Mouse (Mus musculus) intestine, embryonic 16.5 days (tissue): ENCODE results near the gene Gbf1. TPM values are rescaled to one million over a fixed set of nuclear protein-coding genes. Genes with fewer than 3 reads are reported as not detected.

Source experiments
- ATAC-seq: fragments of 200-750 bp; cut with Nextera tagmentation; 2 replicates; pipeline ENCODE4 v1.8.0; 2017; ENCODE audit warnings: moderate TSS enrichment, moderate library complexity
- H3K27ac ChIP-seq: fragments of 300-500 bp; sonication (generic); 2 replicates; pipeline ENCODE4 v1.5.1; 2014; ENCODE audit warnings: mild to moderate bottlenecking, low read length
- H3K27me3 ChIP-seq: fragments of 300-500 bp; sonication (generic); replicated peaks from 2 replicates; pipeline ENCODE4 v1.6.1; 2014; ENCODE audit warnings: low read length, control low read depth, mixed read lengths; ENCODE audit not compliant: control insufficient read depth, insufficient read depth
- H3K36me3 ChIP-seq: fragments of 300-500 bp; sonication (generic); 2 replicates; pipeline ENCODE4 v1.6.1; 2014; ENCODE audit warnings: low read length, control low read depth; ENCODE audit not compliant: control insufficient read depth, insufficient read depth
- H3K4me1 ChIP-seq: fragments of 300-500 bp; sonication (generic); 2 replicates; pipeline ENCODE4 v1.6.1; 2014; ENCODE audit warnings: low read length, control low read depth, mixed read lengths; ENCODE audit not compliant: control insufficient read depth, insufficient read depth
- H3K4me2 ChIP-seq: fragments of 300-500 bp; sonication (generic); 2 replicates; pipeline ENCODE4 v1.6.1; 2014; ENCODE audit warnings: low read depth, low read length, control low read depth
- H3K4me3 ChIP-seq: fragments of 300-500 bp; sonication (generic); 2 replicates; pipeline ENCODE4 v1.5.1; 2014; ENCODE audit warnings: mild to moderate bottlenecking, low read length
- H3K9ac ChIP-seq: fragments of 300-500 bp; sonication (generic); 2 replicates; pipeline ENCODE4 v1.6.1; 2014; ENCODE audit warnings: low read depth, low read length
- H3K9me3 ChIP-seq: fragments of 300-500 bp; sonication (generic); 2 replicates; pipeline ENCODE4 v1.6.1; 2016; ENCODE audit warnings: low read length, control low read depth; ENCODE audit not compliant: control insufficient read depth
- WGBS: fragments of 180-500 bp; shearing (Covaris S2); extraction: QIAGEN DNeasy Blood & Tissue Kit; methylation state at CpG from one replicate; pipeline ENCODE4 v1.1.7; 2014; 5-methylcytosine and 5-hydroxymethylcytosine counted together
- polyA plus RNA-seq: library from polyadenylated mRNA; unstranded; fragments of >200 nt; fragmentation: Nextera tagmentation; extraction: Ambion mirVana; gene quantifications from 2 replicates; pipeline ENCODE4 v1.2.1, GENCODE M21; 2015

The Gbf1 gene
- polyA plus RNA-seq, 1 experiment from 2014 or later = 33.6 TPM

DNA sequence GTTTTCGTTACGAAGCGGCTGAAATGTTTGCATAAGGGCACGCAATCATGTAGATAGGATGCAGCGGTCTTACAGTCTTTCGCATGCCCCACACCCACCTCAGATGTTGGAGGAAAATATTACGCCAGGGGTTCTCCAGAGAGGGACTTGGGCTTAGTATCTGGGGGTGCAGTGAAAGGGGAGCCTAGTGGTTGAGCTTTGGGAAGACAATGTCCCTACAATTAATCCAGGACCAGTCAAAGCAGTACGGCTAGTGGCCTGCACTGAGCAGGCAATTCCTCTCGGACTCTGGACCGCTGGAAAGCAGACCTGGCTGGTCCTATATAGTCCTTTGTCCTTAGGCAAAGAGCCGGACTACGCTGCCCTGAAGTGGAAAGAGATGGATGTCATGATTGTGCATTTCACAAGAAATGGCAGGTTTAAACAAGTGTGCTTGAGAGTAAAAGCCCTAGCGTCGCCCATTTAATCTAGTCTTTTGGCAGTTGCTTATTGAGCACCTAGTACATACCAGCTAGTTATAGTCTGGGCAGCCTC, 175.3 kb downstream of the Gbf1 start:
- Histone ChIP-seq H3K27me3 (peaks cover 42% of the 10 kb centered on the region), H3K9me3 (no peaks in the 10 kb centered on the region), H3K4me2 (peak overlapping the region; percentile 98), H3K4me1 (peaks cover 29% of the 10 kb centered on the region), H3K4me3 (peak overlapping the region; percentile 72), H3K27ac (peak overlapping the region; percentile 95), H3K9ac (peak overlapping the region; percentile 77), H3K36me3 (peaks cover 6% of the 10 kb centered on the region; the same call in 1 of the 2 replicates)
- ATAC-seq = no peak
- WGBS = 25% methylated on average over 14 of the region's 14 CpGs

GRCm38 (mm10) chr19:46328081-46329030, 176.0 kb downstream of the Gbf1 start, which contains the start of gene Fbxl15:
TSS of gene Fbxl15 (plus strand) at chr19:46328184.
- peaks cover 28% of the 10 kb centered on the region for H3K4me1 ChIP-seq
- under 1% methylated on average over 81 of the region's 81 CpGs for WGBS

DNA sequence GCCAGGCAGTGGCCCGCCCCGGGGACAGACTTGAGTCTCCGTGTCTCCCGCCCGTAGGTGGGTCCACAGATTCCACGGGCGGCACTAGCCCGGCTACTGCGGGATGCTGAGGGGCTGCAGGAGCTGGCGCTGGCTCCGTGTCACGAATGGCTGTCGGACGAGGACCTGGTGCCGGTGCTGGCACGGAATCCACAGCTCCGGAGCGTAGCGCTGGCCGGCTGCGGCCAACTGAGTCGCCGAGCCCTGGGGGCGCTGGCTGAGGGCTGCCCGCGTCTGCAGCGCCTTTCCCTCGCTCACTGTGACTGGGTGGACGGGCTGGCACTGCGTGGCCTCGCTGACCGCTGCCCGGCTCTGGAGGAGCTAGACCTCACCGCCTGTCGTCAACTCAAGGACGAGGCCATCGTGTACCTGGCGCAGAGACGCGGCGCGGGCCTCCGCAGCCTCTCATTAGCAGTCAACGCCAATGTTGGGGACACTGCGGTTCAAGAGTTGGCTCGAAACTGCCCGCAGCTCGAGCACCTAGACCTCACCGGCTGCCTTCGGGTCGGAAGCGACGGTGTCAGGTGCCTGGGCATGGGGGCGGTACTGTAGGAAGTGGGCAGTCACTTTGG, 176.8 kb downstream of the Gbf1 start:
- peaks cover 6% of the 10 kb centered on the region; the same call in 1 of the 2 replicates for H3K36me3 ChIP-seq
- no peaks in the 10 kb centered on the region for H3K9me3 ChIP-seq
- peak overlapping the region; percentile 77 for H3K9ac ChIP-seq
- H3K4me2 ChIP-seq = peak overlapping the region; percentile 98
- H3K4me3 ChIP-seq = peak overlapping the region; percentile 72
- 2% methylated on average over 54 of the region's 54 CpGs for WGBS
- H3K4me1 ChIP-seq = peaks cover 28% of the 10 kb centered on the region
- H3K27ac ChIP-seq = peak overlapping the region; percentile 95; the same call in 1 of the 2 replicates
- peaks cover 29% of the 10 kb centered on the region for H3K27me3 ChIP-seq
- ATAC-seq = no peak; the same call in 1 of the 2 replicates

More at GRCm38 (mm10) chr19:46328081-46329030, 176.0 kb downstream of the Gbf1 start, which contains the start of gene Fbxl15:
- ATAC-seq = peak; percentile 90
- H3K36me3 ChIP-seq = peaks cover 6% of the 10 kb centered on the region; the same call in 1 of the 2 replicates
- peak within 1 kb of the TSS; percentile 98 for H3K4me2 ChIP-seq
- peak within 1 kb of the TSS; percentile 77 for H3K9ac ChIP-seq
- peak within 1 kb of the TSS; percentile 72 for H3K4me3 ChIP-seq
- peak within 1 kb of the TSS; percentile 95 for H3K27ac ChIP-seq
- H3K9me3 ChIP-seq = no peaks in the 10 kb centered on the region
- peaks cover 35% of the 10 kb centered on the region for H3K27me3 ChIP-seq

DNA sequence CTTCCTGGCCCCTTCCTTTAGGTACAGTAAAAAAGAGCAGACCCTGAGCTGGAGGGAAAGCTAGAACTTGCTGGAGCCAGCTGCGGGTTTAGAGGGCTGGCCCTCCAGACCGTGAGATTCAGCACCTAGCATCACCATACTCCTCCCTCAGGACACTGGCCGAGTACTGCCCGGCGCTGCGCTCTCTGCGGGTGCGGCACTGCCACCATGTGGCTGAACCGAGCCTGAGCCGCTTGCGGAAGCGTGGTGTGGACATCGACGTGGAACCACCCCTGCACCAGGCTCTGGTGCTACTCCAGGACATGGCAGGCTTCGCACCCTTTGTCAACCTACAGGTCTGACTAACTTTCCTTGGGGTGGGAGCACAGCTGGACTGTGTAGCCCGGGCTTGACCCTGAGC, 177.6 kb downstream of the Gbf1 start:
- no peak overlapping the region for H3K4me3 ChIP-seq
- no peaks in the 10 kb centered on the region for H3K9me3 ChIP-seq
- no peak overlapping the region for H3K27ac ChIP-seq
- peaks cover 21% of the 10 kb centered on the region for H3K27me3 ChIP-seq
- 7% methylated on average over 16 of the region's 16 CpGs for WGBS
- ATAC-seq = peak; percentile 38
- peaks cover 6% of the 10 kb centered on the region; the same call in 1 of the 2 replicates for H3K36me3 ChIP-seq
- H3K9ac ChIP-seq = no peak overlapping the region
- no peak overlapping the region for H3K4me2 ChIP-seq
- H3K4me1 ChIP-seq = peaks cover 28% of the 10 kb centered on the region

DNA sequence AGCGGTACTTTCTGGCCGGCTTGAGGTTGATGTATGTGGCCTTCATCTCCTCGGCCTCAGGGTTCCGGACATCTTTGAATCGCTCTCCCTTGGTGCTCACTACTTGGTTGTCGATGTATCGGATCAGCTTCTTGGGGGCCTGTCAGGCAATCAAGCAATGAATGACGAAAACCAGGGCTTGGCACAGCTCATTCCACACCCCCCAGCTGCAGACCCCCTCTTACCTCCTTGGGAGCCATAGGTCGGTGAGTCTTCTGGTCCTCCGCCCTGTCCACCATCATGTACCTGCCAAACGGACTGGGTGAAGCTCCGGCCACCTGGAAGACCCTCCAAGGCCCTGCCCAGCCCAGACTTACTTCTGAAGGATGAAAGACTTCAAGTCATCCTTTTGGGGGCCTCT, 178.4 kb downstream of the Gbf1 start:
- 88% methylated on average over 12 of the region's 12 CpGs for WGBS
- H3K27me3 ChIP-seq = peaks cover 14% of the 10 kb centered on the region; the same call in 1 of the 2 replicates
- no peak overlapping the region for H3K4me2 ChIP-seq
- H3K36me3 ChIP-seq = peaks cover 6% of the 10 kb centered on the region; the same call in 1 of the 2 replicates
- peaks cover 28% of the 10 kb centered on the region for H3K4me1 ChIP-seq
- H3K9ac ChIP-seq = no peak overlapping the region
- no peak overlapping the region for H3K27ac ChIP-seq
- H3K9me3 ChIP-seq = no peaks in the 10 kb centered on the region
- ATAC-seq = no peak
- H3K4me3 ChIP-seq = no peak overlapping the region

GRCm38 (mm10) chr19:46331326-46331725, 179.0 kb downstream of the Gbf1 start:
- 88% methylated on average over 14 of the region's 14 CpGs for WGBS
- ATAC-seq = no peak
- Histone ChIP-seq H3K9ac (no peak overlapping the region), H3K36me3 (peaks cover 6% of the 10 kb centered on the region; the same call in 1 of the 2 replicates), H3K4me1 (peaks cover 27% of the 10 kb centered on the region), H3K4me3 (no peak overlapping the region), H3K27ac (no peak overlapping the region), H3K4me2 (no peak overlapping the region), H3K27me3 (peaks cover 8% of the 10 kb centered on the region; the same call in 1 of the 2 replicates), H3K9me3 (no peaks in the 10 kb centered on the region)

DNA sequence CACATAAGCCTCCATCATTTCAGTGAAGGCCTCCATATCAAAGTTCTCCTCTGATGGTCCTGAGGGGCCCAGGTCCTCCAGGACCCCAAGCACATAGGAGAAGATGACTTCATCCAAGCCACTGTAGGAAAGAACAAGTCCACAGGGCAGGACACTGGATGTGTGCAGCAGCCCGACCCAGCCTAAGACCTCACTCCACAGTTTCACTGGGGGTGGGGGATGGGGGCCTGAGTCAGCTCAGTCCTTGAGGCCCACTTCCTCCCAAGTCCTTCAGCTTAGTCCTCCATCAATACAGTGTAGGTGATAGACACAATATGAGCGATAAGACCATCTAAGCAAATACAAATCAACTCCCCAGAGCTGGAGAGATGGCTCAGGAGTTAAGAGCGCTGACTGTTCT, 179.6 kb downstream of the Gbf1 start:
- Histone ChIP-seq H3K27ac (no peak overlapping the region), H3K9me3 (no peaks in the 10 kb centered on the region), H3K9ac (no peak overlapping the region), H3K4me1 (peaks cover 21% of the 10 kb centered on the region), H3K36me3 (peaks cover 6% of the 10 kb centered on the region; the same call in 1 of the 2 replicates), H3K27me3 (0 out of 2 replicates have a peak, but pooled peaks cover 2% of the 10 kb centered on the region), H3K4me3 (no peak overlapping the region), H3K4me2 (no peak overlapping the region)
- WGBS = 81% methylated on average over 3 of the region's 3 CpGs
- no peak for ATAC-seq

DNA sequence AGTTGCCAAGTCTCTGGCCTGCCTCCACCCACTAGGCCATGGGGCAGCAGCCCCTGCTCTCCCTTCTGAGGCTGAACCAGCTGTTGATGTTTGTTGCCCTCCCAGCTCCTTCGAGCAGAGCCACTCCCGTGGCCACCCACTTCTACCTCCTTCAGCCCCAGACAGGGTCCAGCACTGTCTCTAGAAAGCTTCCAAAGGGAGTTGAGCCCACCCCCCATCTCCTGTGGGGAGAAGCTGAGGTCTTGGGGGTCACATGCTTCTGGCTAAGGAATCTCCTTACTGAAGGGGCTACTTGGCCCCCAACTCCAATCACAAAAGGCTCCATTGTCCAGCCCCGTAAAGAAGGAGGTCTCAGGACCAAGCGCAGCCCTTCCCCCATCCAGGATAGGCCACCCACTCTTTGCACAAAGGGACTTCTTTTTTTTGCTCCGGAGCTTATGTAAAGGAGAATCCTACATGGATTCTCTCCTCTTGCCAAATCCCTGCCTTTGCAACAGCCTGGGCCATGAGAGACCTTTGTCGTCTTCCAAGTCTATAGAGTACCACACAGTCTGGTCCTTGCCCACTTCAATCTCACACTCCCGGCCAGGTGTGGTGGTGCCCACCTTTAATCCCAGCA, 180.5 kb downstream of the Gbf1 start:
- no peak overlapping the region for H3K4me3 ChIP-seq
- H3K27me3 ChIP-seq = no peaks in the 10 kb centered on the region
- H3K4me2 ChIP-seq = no peak overlapping the region
- H3K9me3 ChIP-seq = no peaks in the 10 kb centered on the region
- H3K9ac ChIP-seq = no peak overlapping the region
- H3K27ac ChIP-seq = no peak overlapping the region
- peaks cover 6% of the 10 kb centered on the region; the same call in 1 of the 2 replicates for H3K36me3 ChIP-seq
- ATAC-seq = no peak
- 72% methylated on average over 7 of the region's 7 CpGs for WGBS
- H3K4me1 ChIP-seq = peaks cover 16% of the 10 kb centered on the region
